Mouse (Mus musculus) heart, postnatal 4 days (tissue): ENCODE measurements around the gene Epb41l4b. TPM values are rescaled to one million over a fixed set of nuclear protein-coding genes. Genes with fewer than 3 reads are reported as not detected.

Experiments
- DNase-seq: peaks from one replicate; pipeline ENCODE4 v3.0.0; 2021
- total RNA-seq, 2 experiments: library from RNA; stranded (reverse); gene quantifications; 2 replicates each; pipeline ENCODE4 v1.2.3; 2021

The Epb41l4b gene
- total RNA-seq, 2 experiments from 2014 or later, result 4.9 to 5.4 TPM

DNA sequence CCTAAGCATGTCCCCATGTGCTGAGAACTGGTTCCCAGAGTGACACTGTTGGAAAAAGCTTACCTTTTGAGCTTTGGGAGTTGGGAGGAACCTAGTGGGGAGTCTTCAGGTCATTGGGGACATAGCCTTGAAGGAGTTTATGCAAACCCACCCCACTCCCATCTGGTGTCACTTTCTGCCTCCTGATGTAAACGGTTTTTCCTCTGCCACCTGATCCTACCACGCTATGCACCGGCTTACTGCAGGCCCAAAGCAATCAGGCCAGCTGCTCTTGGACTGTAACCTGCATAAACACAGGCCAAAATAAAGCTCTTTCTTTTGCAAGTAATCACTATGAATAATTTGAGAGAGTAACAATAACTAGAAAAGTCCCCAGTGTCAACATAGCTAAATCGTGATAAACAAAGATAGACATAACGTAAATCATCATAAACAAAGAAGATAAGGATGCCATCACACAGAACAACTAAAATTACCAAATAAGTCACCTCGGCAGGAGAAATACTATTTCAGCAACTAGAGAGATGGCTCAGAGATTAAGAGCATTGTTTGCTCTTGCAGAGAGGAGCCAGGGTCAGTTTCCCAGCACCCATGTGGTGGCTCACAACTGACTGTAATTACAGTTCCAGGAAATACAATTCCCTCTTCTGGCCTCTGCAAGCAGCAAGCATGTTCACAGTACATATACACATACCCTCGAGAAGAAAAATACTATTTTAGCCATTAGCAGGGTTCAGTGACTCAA, 29.6 kb downstream of the Epb41l4b start:
- no peak for DNase-seq

DNA sequence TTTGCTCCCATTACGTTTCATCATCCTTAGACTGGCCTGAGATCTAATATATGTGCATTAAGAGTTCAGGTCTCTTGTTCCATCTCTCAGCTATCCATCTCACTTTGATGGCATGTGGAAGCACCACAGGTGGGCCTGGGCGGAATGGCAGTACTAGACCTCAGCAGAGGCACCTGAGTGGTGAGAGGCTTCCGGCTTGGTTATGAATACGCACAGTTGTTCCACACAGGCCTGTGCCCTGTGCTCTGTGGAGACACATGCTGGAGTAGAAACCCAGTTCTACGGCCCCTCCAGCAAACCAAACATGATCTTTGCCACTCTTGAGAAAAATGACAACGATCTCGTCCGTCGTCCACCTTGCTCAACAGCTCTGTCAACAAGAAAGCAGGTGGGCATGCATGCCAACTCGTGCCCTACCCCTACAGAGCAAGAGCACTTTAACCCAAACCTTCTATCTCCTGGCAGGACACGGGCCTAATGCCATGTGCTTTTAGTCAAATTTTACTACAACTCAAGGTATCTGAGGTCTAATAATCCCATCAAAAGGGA, 31.2 kb downstream of the Epb41l4b start:
- no peak for DNase-seq

DNA sequence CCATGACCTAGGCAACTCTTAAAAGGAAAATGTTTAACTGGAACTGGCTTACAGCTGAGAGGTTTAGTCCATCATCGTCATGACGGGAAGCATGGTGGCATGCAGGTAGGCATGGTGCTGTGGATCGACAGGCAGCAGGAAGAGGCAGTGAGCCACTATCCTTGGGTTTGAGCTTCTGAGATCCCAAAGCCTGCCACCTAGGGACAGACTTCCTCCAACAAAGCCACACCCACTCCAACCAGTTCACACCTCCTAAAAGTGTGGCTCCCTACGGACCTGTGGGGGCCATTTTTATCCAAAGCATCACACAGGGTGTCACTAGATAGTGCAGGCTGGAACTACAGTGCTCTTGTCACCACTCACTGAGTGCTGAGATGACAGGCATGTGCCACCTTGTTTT, 31.8 kb downstream of the Epb41l4b start:
- no peak for DNase-seq

DNA sequence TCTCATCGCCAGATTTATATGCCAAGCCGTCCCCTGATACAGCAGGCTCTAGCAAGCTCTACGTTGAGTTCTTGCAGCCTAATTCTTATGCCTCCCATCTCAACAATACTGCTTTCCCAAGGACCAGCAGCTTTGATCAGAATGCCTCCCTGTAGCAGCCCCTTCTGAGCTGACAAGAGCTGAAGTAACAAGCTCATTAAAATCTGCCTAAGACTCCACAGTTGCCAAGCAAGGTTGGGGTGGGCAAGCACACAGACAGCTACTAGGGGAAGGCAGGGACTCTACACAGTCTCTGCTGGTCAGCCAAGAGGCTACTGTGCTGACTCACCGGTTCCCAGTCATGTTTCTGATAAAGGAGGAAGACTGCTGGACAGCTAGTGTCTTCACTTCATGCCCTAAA, 33.7 kb downstream of the Epb41l4b start:
- no peak for DNase-seq

DNA sequence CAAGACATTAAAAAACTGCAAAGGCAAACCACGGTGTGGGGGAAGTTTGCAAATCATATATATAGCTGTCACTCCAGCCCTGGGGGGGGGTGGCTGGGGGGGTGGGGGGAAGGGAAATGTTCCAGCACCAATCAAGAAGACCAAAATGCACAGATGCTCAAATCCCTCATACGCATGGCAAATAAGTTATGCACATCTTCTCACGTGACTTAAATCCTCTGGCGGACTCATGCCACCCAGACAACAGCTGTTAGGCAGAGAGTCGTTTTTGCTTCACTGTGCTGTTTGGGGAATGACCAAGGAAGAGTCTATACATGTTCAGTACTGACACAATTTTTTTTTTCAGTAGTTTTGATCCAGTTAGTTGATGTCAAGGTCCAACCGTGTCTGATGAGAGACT, 37.9 kb downstream of the Epb41l4b start:
- DNase-seq, result no peak

DNA sequence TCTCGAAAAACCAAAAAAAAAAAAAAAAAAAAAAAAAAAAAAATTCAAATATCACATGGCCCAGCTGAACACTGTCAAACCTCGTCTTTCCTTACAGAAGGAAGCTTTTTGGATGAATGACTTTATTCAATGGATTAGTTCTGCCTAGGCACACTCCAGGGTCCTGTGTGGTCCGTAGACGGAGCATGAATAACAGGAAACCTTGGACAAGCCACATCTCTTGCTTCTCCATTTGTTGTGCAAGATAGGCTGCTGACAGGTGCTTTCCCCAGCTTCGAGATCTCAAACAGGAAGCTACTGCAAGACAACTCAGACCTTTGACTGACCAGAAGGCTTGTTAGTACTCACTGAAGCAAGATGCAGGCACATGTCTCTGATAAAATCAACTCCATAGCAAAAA, 39.4 kb downstream of the Epb41l4b start:
- DNase-seq, result no peak

DNA sequence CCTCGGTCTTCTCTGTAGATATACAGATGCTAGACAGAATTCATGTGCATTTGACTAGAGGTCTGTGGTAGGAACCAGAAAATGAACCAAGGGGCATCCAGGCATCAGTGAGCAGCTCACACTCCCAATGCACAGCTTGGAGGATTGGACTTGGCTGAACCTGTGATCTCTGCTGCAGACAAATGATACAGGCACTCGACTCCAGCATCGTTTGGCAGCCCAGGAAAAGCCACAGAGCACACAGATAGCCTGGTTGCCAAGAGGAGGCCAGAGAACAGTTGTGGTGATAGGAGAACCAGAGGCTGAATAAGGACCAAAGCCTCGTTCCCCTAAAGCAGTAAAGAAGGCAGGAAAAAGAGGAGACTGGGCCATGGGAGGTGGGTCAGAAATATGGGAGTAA, 42.1 kb downstream of the Epb41l4b start:
- DNase-seq, result no peak

DNA sequence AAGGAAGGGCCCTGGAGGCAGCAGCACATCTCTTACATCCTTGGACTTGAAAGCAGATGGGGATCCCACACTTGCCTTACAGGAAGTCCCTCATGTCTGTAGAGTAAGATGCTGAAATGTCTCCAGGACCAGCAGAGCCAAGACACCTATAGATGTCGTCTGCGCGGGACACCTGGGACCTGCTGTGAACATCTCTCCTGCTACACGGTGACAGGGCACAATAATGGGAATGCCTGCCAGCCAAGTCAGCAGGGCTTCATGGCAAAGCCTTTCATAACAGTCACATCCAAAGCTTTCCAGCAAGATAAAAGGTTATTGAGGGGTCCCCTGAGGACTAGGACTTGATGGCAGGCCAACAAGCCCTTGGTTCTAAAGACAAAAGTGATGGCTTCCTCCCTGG, 45.8 kb downstream of the Epb41l4b start:
- no peak for DNase-seq

DNA sequence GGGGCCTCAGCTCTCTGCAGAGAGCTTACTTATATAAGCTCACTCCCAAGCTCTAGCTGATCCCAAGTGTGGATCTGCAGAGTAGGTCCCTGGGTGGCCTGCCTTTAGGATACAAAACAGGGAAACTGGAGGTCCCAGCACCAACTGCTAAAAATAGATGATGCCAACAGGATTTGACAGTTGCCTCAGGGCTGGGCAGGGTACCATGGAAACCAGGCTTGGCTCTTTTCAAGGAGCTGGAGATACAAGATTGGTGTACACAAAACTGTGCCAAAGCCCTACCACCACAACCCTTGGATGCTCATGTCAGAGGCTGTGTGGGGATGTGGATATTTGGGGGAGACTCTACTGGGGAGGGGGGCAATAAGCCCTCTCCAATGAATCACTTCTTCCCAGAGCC, 47.7 kb downstream of the Epb41l4b start:
- no peak for DNase-seq

DNA sequence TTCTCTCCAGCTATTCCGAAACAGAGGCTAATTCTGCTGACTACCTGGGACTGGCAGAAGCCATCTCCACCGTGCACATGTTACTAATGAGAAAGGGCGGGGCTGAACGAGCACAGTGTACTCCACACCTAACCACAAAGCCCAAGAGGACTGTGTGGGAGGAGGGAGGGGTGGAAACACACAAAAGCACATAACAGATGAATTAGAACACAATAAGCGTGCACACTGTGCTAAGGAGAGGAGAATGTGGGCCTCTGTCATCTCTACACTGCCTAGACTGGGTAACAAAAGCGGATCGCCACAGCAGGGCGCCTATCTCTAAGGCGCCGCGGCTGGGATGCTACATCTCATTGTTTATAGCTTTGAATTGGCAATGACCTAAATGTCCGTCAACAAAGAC, 51.9 kb downstream of the Epb41l4b start:
- no peak for DNase-seq

DNA sequence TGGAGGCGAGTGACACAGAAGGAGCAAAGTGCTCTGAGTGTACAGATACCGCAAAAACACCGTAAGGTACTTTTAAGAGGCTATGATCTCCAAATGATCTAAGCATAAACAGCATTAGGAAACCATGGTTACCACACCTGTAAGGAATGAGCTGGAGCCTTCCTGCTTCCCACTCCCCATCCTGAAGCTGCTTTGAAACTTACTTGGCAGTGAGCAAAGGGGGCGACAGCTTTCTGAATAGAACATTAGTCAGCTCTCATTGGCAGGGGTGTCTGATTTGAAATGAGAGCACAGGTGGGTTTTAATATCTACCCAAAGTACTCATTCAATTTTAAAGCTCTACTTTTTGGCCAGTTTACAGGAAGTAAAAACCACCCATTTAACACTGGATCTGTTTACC, 54.9 kb downstream of the Epb41l4b start:
- no peak for DNase-seq

DNA sequence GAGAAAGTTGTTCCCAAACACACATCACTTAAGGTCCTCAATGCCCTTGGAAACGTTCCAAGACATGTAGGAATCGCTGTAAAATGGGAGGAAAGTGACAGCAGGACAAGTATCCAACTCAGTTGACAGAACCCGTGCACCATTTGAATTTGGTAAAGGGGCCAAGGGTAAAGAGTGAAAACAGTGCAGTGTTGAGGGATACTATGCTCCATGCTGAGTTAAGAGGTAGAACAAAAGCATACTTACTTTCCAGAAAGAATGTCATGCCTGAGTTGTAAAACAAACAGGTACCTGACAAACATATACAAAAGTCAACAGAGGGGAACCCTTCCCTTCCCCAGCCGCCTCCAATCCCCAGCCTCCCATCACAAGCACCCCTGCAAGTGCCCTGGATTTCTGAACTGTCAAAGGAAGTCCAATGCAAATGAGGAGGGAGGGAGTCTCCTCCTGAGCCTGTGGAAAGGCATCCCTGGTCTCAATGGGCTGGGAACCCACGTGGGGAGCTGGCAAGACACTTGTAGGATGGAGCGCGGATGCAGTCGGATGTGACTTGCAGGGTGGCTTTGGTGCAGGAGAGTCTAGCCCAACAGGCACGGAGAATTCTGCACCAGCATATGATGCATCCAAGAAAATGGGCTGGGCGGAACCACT, 57.4 kb downstream of the Epb41l4b start:
- DNase-seq, result no peak

DNA sequence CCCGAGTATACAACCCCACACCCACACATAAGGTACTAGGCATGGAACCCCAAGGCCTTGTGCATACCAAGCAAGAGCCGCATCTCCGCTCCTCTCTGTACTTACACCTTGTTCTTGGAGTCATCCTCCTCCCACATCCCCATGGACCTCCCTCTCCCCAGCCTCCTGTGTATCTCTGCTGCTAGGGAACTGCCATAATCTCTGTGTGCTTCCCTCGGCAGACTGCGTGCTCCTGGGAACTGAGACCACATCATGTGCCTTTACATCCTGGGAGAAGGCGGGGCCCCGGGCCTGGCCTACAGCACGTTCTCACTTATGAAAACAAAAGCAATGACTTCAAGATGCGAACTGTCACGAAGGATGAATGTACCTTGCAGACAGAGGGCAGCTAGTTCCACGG, 59.6 kb downstream of the Epb41l4b start:
- DNase-seq, result no peak

DNA sequence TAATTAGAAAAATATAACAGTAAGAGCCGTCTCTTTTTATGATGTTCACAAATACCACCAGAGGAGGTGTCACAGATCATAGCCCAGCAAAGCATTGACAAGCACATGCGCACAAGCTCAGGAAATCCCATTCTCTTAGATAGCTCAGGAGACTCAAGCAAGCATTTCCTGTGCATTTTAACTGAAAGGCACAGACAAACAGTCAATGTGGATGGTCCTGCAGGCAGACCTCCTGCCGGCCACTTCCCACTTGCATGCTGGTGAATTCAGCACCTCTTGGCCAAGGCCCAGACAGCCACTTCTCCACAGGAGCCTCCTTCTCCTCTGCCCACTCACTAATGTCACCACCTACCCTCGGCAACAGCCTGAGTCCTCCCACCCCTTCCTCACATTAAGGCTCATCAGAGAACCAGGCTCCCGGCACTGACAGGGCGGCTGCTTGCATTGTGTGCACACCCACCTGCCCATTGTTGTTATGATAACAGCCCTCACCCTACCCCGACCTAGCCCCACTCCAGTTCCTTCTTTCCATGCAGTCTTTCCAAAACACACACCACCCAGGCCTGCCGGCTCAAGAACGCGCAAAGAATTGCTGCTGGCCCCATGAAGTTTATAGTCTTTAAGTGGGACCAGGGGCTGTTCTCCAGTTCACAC, 60.3 kb downstream of the Epb41l4b start:
- no peak for DNase-seq

DNA sequence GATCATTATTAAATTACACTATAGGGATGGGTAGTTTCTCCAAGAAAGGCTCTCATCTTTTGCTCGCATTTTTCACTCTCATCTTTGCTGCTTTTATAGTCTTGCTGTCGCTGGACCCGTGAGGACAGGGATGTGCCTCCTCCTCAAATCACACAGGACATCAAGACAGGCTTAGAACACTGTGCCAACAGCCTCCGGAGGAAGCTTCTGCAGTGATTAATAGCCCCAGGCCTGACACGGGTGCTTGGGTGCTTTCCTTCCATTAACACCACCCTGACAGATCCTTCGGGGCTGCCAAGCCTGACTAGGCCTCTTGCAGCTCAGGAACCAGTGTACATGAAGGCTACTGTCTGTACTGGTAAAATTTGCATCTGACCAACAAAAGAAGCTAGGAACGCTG, 61.8 kb downstream of the Epb41l4b start:
- DNase-seq, result no peak

DNA sequence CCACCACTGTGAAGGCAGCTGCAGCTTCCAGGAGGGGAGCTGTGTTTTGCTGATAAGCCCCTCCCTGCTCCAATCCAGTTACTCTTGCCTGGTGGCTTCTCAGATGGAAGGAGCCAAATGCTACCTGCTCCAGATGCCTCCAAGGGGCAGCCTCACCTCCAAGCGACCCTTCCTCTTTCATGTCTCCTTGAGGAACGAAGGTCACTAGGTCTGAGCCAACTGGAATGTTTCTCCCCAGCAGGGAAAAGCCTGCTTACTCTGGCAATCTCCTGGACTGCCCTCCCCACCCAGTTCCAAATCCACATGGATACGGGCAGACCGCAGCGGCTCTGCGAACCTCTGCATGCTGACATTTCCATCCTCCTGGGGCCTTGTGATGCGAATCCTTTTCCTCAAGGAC, 69.4 kb downstream of the Epb41l4b start:
- no peak for DNase-seq

DNA sequence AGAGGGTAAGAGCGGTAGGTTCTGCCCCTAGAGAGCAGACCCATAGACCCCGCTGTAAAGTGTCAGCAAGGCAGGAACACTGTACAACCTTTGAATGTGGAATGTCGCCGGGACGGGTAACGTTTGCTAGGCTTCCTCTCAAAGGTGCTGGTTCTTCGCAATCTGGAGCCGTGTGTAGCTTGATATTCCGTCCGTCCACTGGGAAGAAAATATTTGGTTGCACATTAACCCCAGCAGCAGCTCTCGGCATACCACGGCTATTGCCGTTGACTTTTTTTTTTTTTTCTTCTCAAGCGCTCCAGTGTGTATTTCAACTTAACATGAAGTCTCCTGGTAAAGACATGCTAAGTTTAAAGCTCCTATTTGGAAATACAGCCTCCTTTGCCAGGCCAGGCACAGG, 70.1 kb downstream of the Epb41l4b start:
- DNase-seq, result no peak

DNA sequence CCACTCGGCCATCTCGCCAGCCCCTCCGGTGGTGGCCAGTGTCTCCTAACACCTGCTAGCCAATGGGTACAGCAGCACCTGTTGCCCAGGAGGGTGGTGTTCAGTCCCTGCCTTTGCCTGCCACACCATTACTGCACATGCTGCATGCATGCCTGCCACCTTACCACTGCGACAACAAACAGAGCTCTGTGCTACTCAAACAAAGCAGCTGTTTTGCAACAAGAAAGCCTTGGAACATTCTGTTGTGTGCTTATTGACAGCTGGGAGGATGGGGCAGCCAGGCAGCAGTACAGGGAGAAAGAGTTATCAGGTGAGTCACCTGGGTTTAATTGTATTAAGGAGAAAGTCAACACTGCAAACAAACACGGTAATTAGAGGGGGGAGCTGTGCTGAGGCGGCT, 72.6 kb downstream of the Epb41l4b start:
- no peak for DNase-seq

DNA sequence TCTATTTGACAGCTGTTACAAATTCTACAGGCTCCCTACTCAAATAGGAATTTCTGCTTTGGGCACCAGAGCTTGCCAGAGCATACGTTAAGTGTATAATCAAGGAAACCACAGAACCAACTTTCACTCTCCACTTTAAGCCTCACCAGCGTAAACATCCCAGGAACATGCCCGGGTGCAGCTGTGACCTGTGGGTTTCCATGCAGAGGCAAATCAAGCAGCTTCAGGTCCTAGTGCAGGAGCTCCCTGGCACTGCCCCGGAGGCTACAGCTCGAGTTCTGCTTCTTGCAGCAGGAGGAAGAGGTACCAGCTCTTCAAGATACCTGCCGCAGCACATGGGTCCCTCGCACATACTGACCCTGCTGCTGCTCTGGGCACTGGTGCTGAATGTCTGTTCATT, 74.8 kb downstream of the Epb41l4b start:
- no peak for DNase-seq

DNA sequence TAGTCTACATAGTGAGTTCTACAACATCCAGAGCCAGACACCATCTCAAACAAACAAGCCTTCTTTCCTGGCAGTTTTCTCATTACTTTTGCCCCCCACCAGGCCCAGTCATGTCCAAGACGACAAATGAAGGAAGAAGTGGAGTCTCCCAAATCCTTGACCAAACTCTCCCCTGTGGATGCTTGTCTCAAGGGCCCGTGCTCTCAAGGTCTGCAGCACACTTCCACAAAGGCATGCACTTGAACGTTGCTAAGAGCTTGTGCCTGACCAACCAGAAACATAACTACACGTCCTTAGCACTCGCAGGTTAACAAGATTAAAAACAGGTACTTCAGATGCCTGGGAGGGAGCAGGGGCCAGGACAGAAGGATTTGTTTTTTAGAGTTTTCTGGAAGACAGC, 75.4 kb downstream of the Epb41l4b start:
- no peak for DNase-seq

DNA sequence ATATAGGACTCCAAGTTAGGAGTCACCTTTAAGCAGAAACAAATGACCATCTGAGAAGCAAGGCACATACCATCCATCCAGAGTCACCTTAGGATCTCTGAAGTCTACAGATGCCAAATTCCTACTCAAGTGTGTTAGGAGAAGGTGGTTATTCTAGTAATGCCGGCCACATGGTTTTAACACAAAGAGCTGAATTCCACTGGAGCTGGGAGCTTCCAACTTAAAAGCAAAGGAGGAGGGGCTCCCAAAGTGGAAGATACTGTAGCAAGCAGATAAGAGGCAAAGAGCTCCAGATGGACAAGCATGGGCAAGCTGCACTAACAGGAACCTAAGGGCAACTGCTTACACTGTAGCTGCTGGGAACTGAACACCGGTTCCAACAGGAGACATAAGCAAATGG, 76.3 kb downstream of the Epb41l4b start:
- DNase-seq, result no peak

DNA sequence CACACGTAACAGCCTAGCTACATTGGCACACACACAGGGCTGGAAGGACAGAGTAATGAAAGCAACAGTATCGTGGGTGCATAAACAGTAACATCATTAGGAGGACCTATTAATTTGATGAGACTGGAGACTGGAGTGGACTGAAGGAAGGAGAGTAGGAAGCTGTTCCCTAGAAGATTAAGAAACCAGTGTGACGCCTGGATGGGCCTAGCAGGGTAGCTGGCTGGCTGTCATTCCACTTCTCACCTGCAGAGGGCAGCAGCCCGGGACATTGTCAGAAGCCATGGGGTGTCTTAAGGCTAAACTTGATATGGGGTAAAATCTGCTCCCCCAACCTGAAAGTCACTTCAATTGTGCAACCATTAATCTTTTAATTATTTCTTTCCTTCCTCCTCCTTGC, 78.0 kb downstream of the Epb41l4b start:
- peak; percentile 86 for DNase-seq

DNA sequence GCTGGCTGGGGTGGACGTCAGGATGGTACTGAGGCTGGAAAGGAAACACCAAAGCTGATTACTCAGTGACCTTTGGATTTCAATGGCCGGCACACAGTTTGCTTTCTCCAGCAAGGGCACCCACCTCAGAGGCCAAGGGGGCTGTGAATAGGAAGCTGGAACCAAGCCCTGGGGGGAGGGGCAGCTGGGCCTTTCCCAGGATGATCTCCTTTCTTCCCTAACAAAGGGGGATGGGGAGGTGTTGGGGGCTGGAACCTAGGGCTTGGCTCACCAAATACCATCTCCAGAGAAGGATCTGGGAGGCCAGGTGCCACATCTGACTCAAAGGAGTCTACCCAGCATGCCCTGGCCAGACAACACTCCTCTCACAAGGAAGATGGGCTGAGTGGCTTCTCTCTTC, 78.4 kb downstream of the Epb41l4b start:
- DNase-seq, result peak; percentile 14

DNA sequence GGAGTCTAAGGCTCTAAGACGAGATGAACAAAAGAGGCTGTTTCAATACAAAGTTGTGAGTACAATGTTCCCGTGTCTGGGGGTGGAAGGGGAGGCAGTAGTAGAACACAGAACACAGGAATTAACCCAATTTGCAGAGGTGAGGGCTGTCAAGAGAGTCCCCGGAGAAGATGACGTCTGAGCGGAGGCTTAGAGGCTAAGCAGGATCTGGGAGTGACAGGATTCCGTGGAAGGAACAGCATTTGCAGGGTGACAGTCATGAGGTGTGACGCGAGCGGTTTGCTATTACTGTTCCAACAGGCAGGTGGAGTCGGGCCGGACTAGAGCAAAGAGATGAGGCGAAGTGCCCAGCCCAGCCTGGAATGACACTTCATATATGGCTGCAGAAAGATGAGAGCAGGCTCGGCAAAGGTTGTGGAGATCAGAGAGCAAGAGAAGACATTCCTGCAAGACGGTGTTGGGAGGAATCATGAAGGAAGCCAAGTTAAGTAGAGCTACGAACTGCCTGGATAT, 82.9 kb downstream of the Epb41l4b start:
- no peak for DNase-seq
